Mouse (Mus musculus) erythroblast, embryonic 14.5 days (primary cell): ENCODE data around the gene Cops8.

Source experiments
- GATA1 ChIP-seq: IDR thresholded peaks from 2 replicates; pipeline ENCODE4 v1.6.1; 2012; ENCODE audit warnings: low read length, inconsistent platforms, mixed read lengths
- TAL1 ChIP-seq: IDR thresholded peaks from 3 replicates; pipeline ENCODE4 v1.6.1; 2012; ENCODE audit warnings: low read length, inconsistent platforms, mixed read lengths

GRCm38 (mm10) chr1:90557140-90557539, 45.6 kb upstream of the Cops8 start:
- TF ChIP-seq GATA1 (no peak), TAL1 (no peak)
